Mouse (Mus musculus): ENCODE data around the gene Gm5737.

DNA sequence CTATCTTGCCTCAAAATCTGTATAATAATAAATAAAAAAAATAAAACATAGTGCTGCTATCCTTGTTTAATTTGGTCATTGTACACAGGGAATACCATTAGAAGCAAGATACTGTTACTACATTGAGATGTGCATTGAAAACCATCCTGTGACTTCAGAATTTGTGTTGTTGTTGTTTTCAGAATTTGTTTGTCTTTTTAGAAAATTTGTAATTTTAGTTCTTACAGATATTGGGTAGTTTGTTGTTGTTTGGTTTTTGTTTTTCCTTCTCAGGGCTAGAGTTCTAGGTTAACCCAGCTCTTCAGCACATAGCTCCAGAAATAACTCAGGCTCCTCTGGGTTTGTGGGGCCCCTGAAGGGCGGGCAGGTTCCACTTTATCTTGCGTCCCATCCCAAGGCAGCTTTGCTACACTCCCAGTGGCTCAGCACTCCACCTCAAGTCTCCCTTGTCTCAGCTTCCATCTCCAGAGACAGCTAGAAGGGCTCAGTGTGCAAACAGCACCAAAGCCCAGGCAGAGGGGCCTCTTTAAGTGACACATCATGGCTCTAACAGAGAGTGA, 49.4 kb downstream of the Gm5737 start:
- no peak for TF ChIP-seq POLR2A (IDR thresholded peaks at IDR 0.05; ENCODE audit: insufficient read depth, low read depth, low read length)
- TF ChIP-seq CTCF (IDR thresholded peaks at IDR 0.05; ENCODE audit: insufficient read depth, low read depth, low read length) = no peak
